Mouse (Mus musculus): ENCODE data around the gene Opcml.

DNA sequence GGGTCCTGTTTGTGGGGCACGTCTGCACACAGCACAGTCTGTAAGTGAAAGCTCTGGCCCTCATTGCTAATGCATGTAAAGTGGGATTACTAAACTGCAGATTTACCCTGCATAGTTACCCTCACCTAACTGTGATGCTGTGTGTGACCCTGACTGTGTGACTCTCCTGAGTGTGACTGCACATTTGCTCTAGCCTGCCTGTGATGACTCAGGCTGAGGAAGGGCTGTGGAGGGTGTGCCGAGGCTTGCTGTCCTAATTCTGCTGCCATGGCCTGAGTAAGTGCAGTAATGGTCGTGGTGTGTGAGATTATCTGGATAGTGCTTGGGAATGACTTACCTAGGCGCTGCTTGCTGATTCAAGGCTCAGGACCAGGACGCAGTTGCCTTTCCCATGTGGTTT is 52.2 kb downstream of the Opcml start:
- TF ChIP-seq POLR2A (IDR thresholded peaks at IDR 0.05; ENCODE audit: low read depth, low read length) = no peak
- no peak for TF ChIP-seq CTCF (conservative IDR thresholded peaks at IDR 0.05; ENCODE audit: insufficient read depth, insufficient read length, low read depth, low read length)
